Mouse (Mus musculus) liver, postnatal 0 days (tissue): ENCODE data around the gene Hist3h2ba. TPM values are rescaled to one million over a fixed set of nuclear protein-coding genes. Genes with fewer than 3 reads are reported as not detected.

Experiments
- ATAC-seq: fragments of 200-750 bp; cut with Nextera tagmentation; 2 replicates; pipeline ENCODE4 v1.8.0; 2017; ENCODE audit warnings: mild to moderate bottlenecking, moderate library complexity
- DNase-seq: peaks from one replicate; pipeline ENCODE4 v3.0.0-alpha.2; 2016
- H3K27ac ChIP-seq: fragments of 300-500 bp; sonication (generic); 2 replicates; pipeline ENCODE4 v1.5.1; 2014; ENCODE audit warnings: antibody characterized with exemption, moderate library complexity, mild to moderate bottlenecking, low read depth
- H3K27me3 ChIP-seq: fragments of 300-500 bp; sonication (generic); 2 replicates; pipeline ENCODE4 v1.6.1; 2014; ENCODE audit warnings: low read length, control low read depth, mixed read lengths; ENCODE audit not compliant: insufficient read depth
- H3K36me3 ChIP-seq: fragments of 300-500 bp; sonication (generic); replicated peaks from 2 replicates; pipeline ENCODE4 v1.6.1; 2014; ENCODE audit warnings: mild to moderate bottlenecking, control low read depth, low read length, moderate library complexity, mixed read lengths; ENCODE audit not compliant: insufficient read depth
- H3K4me1 ChIP-seq: fragments of 300-500 bp; sonication (generic); 2 replicates; pipeline ENCODE4 v1.6.1; 2014; ENCODE audit warnings: antibody characterized with exemption, mild to moderate bottlenecking, control low read depth; ENCODE audit not compliant: insufficient read depth
- H3K4me2 ChIP-seq: fragments of 300-500 bp; sonication (generic); 2 replicates; pipeline ENCODE4 v1.6.1; 2014; ENCODE audit warnings: low read depth, mild to moderate bottlenecking, low read length, moderate library complexity, mixed read lengths
- H3K4me3 ChIP-seq: fragments of 300-500 bp; sonication (generic); 2 replicates; pipeline ENCODE4 v1.5.1; 2014; ENCODE audit warnings: low read depth, low read length
- H3K9ac ChIP-seq: fragments of 300-500 bp; sonication (generic); replicated peaks from 2 replicates; pipeline ENCODE4 v1.6.1; 2014; ENCODE audit warnings: mild to moderate bottlenecking, moderate library complexity
- H3K9me3 ChIP-seq: fragments of 300-500 bp; sonication (generic); 2 replicates; pipeline ENCODE4 v1.6.1; 2016; ENCODE audit warnings: mild to moderate bottlenecking, control low read depth, low read length, mixed read lengths
- CTCF ChIP-seq: sonication (generic); IDR thresholded peaks from 2 replicates; pipeline ENCODE4 v1.5.1; 2016; ENCODE audit warnings: antibody characterized with exemption, low read depth
- EP300 ChIP-seq: IDR thresholded peaks from 2 replicates; pipeline ENCODE4 v1.6.1; 2016; ENCODE audit warnings: antibody characterized with exemption, low read depth, mild to moderate bottlenecking
- WGBS: fragments of 180-500 bp; shearing (Covaris S2); extraction: QIAGEN DNeasy Blood & Tissue Kit; methylation state at CpG from one replicate; pipeline ENCODE4 v1.1.7; 2014; ENCODE audit not compliant: insufficient replicate concordance; 5-methylcytosine and 5-hydroxymethylcytosine counted together
- polyA plus RNA-seq: library from polyadenylated mRNA; unstranded; fragments of >200 nt; fragmentation: Nextera tagmentation; extraction: Ambion mirVana; gene quantifications from 2 replicates; pipeline ENCODE4 v1.2.1, GENCODE M21; 2015

Hist3h2ba gene
- polyA plus RNA-seq, 1 experiment from 2014 or later, result 4.9 TPM

GRCm38 (mm10) chr11:58913776-58914175 lies 34.9 kb upstream of the Hist3h2ba start:
- Histone ChIP-seq H3K4me3 (peak overlapping the region; percentile 43), H3K27ac (peak overlapping the region; percentile 83), H3K36me3 (no peaks in the 10 kb centered on the region), H3K27me3 (no peaks in the 10 kb centered on the region), H3K4me2 (peak overlapping the region; percentile 84), H3K9ac (peak overlapping the region; percentile 68), H3K9me3 (no peaks in the 10 kb centered on the region), H3K4me1 (peaks cover 25% of the 10 kb centered on the region)
- no peak for TF ChIP-seq CTCF
- TF ChIP-seq EP300, result peak; percentile 65; the same call in 1 of the 2 replicates
- 36% methylated on average over 1 of the region's 1 CpGs for WGBS
- DNase-seq (no peak), ATAC-seq (peak; percentile 59)

GRCm38 (mm10) chr11:58914461-58915028 lies 34.2 kb upstream of the Hist3h2ba start:
- Histone ChIP-seq H3K27me3 (no peaks in the 10 kb centered on the region), H3K4me3 (peak overlapping the region; percentile 43), H3K9ac (peak overlapping the region; percentile 68), H3K9me3 (no peaks in the 10 kb centered on the region), H3K4me2 (peak overlapping the region; percentile 84), H3K4me1 (peaks cover 25% of the 10 kb centered on the region), H3K27ac (peak overlapping the region; percentile 83), H3K36me3 (no peaks in the 10 kb centered on the region)
- TF ChIP-seq CTCF (peak; percentile 85), EP300 (no peak; the same call in 1 of the 2 replicates)
- WGBS, result 6% methylated on average over 17 of the region's 17 CpGs
- DNase-seq (peak; percentile 59), ATAC-seq (peak; percentile 43)

- TF ChIP-seq EP300, result no peak; the same call in 1 of the 2 replicates
- peak; percentile 89 for TF ChIP-seq CTCF
- DNase-seq (peak; percentile 88), ATAC-seq (peak; percentile 62)
- Histone ChIP-seq H3K27ac (peak overlapping the region; percentile 92), H3K9ac (peak overlapping the region; percentile 72), H3K9me3 (no peaks in the 10 kb centered on the region), H3K36me3 (peaks cover 7% of the 10 kb centered on the region; the same call in 1 of the 2 replicates), H3K4me1 (peaks cover 25% of the 10 kb centered on the region), H3K4me2 (peak overlapping the region; percentile 68), H3K27me3 (no peaks in the 10 kb centered on the region), H3K4me3 (peak overlapping the region; percentile 62)
- 35% methylated on average over 14 of the region's 14 CpGs for whole genome bisulfite sequencing
Observed at GRCm38 (mm10) chr11:58916879-58917744, 31.6 kb upstream of the Hist3h2ba start.

- peaks cover 14% of the 10 kb centered on the region for H3K36me3 ChIP-seq
- H3K4me2 ChIP-seq, result peak within 1 kb of the TSS; percentile 68
- H3K27me3 ChIP-seq, result no peaks in the 10 kb centered on the region
- peak within 1 kb of the TSS; percentile 62 for H3K4me3 ChIP-seq
- TF ChIP-seq CTCF (0 out of 2 replicates have a peak, but pooled peaks have one; percentile 3), EP300 (peak; percentile 94)
- ATAC-seq, result peak; percentile 83
- H3K4me1 ChIP-seq, result peaks cover 22% of the 10 kb centered on the region
- DNase-seq, result peak; percentile 60
- 51% methylated on average over 12 of the region's 12 CpGs for WGBS
- peak within 1 kb of the TSS; percentile 72 for H3K9ac ChIP-seq
- no peaks in the 10 kb centered on the region for H3K9me3 ChIP-seq
- peak within 1 kb of the TSS; percentile 92 for H3K27ac ChIP-seq
Observed at GRCm38 (mm10) chr11:58917745-58918366, 30.9 kb upstream of the Hist3h2ba start, which contains the start of gene Btnl10. Gene Btnl10 (plus strand): TSS chr11:58917908.

GRCm38 (mm10) chr11:58918759-58919158 lies 30.0 kb upstream of the Hist3h2ba start:
- Histone ChIP-seq H3K4me1 (peaks cover 17% of the 10 kb centered on the region), H3K4me2 (peak overlapping the region; percentile 68), H3K9ac (peak overlapping the region; percentile 72), H3K4me3 (peak overlapping the region; percentile 62), H3K27me3 (no peaks in the 10 kb centered on the region), H3K9me3 (no peaks in the 10 kb centered on the region), H3K36me3 (peaks cover 19% of the 10 kb centered on the region), H3K27ac (peak overlapping the region; percentile 92)
- DNase-seq (no peak), ATAC-seq (no peak)
- 50% methylated on average over 5 of the region's 5 CpGs for WGBS
- TF ChIP-seq EP300, result no peak
- TF ChIP-seq CTCF, result no peak

- Histone ChIP-seq H3K4me1 (peaks cover 2% of the 10 kb centered on the region), H3K27ac (no peak overlapping the region), H3K4me2 (no peak overlapping the region), H3K9ac (no peak overlapping the region), H3K4me3 (no peak overlapping the region), H3K36me3 (peaks cover 19% of the 10 kb centered on the region), H3K9me3 (no peaks in the 10 kb centered on the region), H3K27me3 (no peaks in the 10 kb centered on the region)
- ATAC-seq (no peak), DNase-seq (no peak)
- no peak for TF ChIP-seq CTCF
- no peak for TF ChIP-seq EP300
- 84% methylated on average over 9 of the region's 9 CpGs for WGBS
Observed at GRCm38 (mm10) chr11:58922420-58922819, 26.3 kb upstream of the Hist3h2ba start.
